Mouse (Mus musculus) layer of hippocampus, adult 11-12 months (tissue): ENCODE measurements at regions not wholly inside any gene's neighbourhood (a gene's known extent, or its start where the extent isn't known, plus 50 kb on each side); places are given as distances from the start of the nearest gene placed in this dataset.

Experiments used
- DNase-seq: peaks from one replicate; pipeline ENCODE4 v3.0.0; 2022; ENCODE audit warnings: low spot score

- DNase-seq = peak; percentile 29
Measured at GRCm38 (mm10) chr2:95891566-95891965, 426.4 kb upstream of the Lrrc4c start.

DNA sequence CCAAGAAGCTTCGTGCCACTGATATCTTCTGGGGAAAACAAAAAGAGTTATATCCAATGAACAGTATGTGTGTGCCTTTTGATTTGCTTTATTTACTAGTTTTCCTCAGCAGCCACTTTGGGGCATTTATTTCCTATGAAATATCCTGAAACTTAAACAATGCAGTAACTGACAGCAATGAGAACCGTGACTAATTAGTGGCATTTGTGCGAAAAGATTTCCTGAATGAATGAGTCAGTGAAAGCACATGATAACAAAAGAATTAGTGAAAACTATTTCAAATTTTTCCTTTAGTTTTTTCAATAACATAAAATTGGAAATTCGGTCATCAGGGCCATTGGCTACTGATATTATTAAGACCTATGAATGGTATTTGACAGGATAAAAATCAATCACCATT is 412.9 kb upstream of the Lrrc4c start:
- no peak for DNase-seq

- no peak for DNase-seq
Measured at GRCm38 (mm10) chr2:95909758-95910157, 408.2 kb upstream of the Lrrc4c start.

GRCm38 (mm10) chr2:95910160-95910559 is 407.8 kb upstream of the Lrrc4c start:
- no peak for DNase-seq
